Mouse (Mus musculus): ENCODE measurements around the gene Mybpc3.
"Not testable (repeated sequence)": the region's sequence is repeated elsewhere in the genome, so short reads cannot be mapped to it uniquely, and the experiment has no call there.

Mybpc3 gene

DNA sequence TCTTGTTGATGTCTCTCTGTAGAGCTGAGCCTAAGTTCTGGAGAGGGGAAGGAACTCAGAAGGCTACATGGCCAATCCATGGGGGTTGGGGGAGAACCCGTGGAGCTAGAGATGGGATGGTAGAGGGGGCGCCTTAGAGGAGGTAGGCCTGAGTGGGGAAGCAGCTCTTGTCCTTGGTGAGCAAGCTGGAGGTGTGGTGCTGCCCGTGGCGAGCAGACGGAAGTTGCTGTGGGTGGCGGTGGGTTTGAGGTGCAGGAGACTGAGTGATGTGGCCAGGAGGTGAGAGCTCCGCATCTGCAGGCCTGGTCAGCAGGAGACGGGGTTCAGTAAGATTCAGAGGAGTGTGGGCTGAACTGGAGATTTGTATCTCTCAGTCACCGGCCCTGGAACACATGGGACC is 30.5 kb upstream of the Mybpc3 start:
- DNase-seq (ENCODE audit: low spot score) = no peak

- no peak for DNase-seq (ENCODE audit: low spot score)
Measured at GRCm38 (mm10) chr2:91088987-91089386, 29.0 kb upstream of the Mybpc3 start.

DNA sequence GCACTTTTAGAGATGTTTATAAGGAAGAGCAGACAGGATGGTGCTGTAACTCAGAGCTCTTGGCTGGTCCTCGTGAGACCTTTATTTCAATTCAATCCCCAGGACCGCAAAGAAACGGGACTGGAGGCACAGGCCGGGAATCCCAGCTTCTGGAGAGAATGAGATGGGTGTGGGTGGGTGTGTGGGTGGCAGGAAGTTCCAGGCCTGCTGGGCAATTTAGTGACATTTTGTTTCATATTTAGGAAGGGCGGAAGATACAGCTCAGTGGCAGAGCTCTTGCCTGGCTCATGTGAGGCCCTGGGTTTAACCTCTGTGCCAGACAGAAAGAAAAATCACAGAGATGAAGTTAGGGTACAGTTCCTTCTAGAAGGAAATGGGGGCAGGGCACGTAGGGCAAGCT is 27.7 kb upstream of the Mybpc3 start:
- no peak for DNase-seq (ENCODE audit: low spot score)

DNA sequence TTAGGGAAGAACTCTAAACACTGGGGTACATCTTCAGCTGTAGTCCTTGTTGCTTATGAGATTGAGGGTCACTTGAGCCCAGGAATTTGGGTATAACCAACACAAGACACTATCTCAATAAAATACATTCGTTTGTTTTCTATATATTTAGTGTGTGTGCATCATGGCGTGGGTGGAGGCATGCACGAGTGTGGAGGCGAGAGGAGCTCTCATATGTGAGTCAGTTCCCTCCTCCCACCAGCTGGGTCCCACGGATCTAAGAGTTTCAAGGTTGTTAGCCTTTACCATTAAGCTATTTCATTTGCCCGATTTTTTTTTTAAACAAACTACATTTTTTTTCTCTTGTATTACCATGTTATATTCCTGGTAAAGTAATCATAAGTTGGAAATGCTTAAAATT is 27.1 kb upstream of the Mybpc3 start:
- DNase-seq (ENCODE audit: low spot score) = no peak

- DNase-seq (ENCODE audit: low spot score) = peak; percentile 42
Measured at GRCm38 (mm10) chr2:91096524-91096923, 21.4 kb upstream of the Mybpc3 start.

GRCm38 (mm10) chr2:91097015-91097414 is 20.9 kb upstream of the Mybpc3 start:
- no peak for DNase-seq (ENCODE audit: low spot score)

DNA sequence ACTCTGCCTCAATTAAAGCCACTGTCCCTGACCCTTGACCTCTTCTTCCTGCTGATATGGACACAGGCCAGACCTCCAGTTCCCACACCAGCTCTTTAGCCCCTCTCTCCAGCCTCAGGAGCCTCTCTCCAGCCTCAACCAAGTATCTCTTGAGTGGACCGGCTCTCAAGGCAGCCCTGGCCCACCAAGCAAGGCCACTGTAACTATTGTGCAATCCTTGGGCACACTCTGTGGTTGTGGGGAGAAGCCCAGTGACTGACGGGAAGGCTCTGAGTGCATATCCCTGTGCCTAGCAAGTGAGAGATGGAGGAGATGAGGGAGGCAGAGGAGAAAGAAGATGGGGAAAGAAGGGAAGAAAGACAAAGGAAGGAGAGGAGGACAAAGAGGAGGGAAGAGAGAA is 19.8 kb upstream of the Mybpc3 start:
- DNase-seq (ENCODE audit: low spot score) = no peak

- DNase-seq (ENCODE audit: low spot score) = peak; percentile 74
Measured at GRCm38 (mm10) chr2:91101124-91101740, 16.7 kb upstream of the Mybpc3 start.

DNA sequence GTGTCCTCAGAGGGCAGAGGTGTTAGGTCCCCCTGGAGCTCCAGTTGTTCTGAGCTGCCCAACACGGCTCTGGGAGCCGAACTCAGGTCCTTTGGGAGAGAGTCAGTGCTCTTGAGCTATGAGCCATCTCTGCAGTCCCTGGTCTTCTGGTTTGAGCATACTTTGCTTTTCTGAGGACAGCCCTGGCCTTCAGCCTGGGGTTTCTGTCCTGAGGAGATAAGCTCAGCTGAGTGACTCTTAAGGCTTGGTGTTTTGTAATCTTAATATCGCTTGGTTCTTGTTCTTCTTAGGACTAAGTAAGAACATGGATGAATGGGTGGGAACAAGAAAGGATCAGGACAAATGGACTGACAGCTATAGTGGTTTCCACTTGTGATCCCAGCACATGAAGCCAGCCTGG is 9.8 kb upstream of the Mybpc3 start:
- DNase-seq (ENCODE audit: low spot score) = no peak

GRCm38 (mm10) chr2:91109241-91109640 is 8.7 kb upstream of the Mybpc3 start:
- DNase-seq (ENCODE audit: low spot score) = no peak

GRCm38 (mm10) chr2:91109807-91110385 is 8.0 kb upstream of the Mybpc3 start:
- no peak for DNase-seq (ENCODE audit: low spot score)

DNA sequence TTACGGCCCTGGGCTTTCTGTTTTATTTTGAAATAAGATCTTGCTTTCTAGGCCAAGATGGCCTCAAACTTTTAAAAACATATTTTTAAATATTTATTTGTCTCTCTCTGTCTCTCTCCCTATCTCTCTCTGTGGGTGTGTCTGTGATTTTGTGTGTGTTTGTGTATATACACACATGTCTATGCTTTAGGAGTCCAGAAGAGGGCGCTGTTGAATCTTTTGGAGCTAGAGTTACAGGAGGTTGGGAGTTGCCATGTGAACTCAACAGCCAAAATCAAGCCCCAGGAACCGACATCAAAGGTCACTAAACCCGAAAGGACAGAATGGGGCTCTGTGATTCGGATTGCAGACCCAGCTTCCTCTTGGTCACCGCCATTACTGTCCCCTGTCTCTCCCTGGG is 7.5 kb upstream of the Mybpc3 start:
- no peak for DNase-seq (ENCODE audit: low spot score)

GRCm38 (mm10) chr2:91111832-91112231 is 6.1 kb upstream of the Mybpc3 start:
- not testable (repeated sequence) for DNase-seq (ENCODE audit: low spot score)

DNA sequence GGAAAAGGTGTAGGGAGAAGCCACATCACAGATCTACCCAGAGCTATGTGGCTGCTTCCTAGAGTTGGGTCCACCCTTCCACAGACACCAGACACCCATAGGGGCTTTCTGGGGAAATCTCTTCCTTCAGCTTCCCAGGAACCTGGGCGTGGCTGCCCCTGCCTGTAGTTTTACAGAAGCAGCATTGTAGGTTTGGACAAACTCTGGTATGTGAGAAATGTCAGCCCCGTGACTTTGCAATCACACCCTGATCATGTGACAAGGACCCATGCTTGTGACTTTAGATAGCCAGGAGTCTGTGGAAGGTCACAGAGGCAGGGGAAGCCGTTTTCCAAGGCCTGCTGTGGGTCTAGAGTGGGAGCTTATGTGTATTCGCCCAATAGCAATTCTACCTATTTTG is 5.5 kb upstream of the Mybpc3 start:
- no peak for DNase-seq (ENCODE audit: low spot score)

- DNase-seq (ENCODE audit: low spot score) = no peak
Measured at GRCm38 (mm10) chr2:91113334-91113733, 4.6 kb upstream of the Mybpc3 start.

DNA sequence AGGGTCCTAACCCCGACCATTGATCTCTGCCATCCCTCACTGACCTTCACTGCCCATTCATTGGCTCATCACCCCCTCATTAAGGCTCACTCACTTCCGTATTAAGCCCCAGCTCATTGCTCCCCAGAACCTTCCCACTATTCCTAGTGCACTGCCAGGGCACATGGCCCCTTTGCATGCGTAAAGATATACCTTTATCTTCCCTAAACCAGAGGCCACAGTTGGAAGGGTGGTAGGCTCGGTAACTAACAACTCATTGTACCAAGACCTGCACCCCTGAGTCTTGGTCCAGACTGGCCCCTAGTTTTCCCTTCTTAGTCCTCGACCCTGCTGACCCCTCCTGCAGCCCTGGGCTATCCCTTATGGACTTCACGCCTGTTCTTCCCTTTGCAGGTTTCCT is 4.1 kb upstream of the Mybpc3 start:
- DNase-seq (ENCODE audit: low spot score) = no peak

DNA sequence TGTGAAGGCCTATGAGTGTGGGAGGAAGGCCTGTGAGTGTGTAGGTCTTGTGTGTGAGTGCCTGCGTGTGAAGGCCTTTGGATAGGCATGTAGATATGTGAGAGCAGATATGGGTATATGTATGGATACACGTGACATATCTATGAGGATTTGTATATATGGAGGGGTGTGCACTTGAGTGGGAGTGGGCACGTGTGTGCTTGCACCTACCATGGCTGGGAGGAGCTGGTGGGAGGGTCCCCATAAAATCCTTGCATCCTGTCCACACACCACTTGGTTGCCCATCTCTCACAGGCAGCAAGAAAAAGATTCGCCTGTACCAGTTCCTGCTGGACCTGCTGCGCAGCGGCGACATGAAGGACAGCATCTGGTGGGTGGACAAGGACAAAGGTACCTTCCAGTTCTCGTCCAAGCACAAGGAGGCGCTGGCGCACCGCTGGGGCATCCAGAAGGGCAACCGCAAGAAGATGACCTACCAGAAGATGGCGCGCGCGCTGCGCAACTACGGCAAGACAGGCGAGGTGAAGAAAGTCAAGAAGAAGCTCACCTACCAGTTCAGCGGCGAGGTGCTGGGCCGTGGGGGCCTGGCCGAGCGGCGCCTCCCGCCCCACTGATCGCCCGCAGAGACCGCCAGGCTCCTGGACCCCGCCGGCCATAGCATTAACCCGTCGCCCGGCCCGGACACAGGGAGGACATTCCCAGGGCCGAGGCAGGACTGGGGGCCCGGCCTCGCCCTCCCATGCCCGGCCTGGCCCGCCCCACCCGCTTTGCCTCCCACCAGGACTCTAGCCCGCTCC is 3.0 kb upstream of the Mybpc3 start:
- peak; percentile 30 for DNase-seq (ENCODE audit: low spot score)

GRCm38 (mm10) chr2:91115578-91115970 is 2.4 kb upstream of the Mybpc3 start:
- no peak for DNase-seq (ENCODE audit: low spot score)

DNA sequence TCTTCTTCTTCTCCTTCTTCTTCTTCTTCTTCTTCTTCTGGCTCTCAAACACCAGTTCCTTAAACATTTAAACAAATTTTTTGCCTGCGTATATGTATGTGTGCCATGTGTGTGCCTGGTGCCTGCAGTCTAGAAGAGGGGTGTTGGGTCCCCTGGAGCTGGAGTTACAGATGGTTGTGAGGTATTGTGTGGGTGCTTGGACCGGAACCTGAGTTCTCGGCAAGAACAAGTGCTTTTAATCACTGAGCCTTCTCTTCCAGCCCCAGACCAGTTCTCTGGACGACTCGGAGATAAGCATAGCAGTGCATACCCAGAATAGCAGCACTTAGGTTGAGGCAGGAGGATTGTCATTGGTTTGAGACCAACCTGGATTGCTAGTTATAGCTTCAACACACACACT is 1.1 kb upstream of the Mybpc3 start:
- no peak for DNase-seq (ENCODE audit: low spot score)

GRCm38 (mm10) chr2:91118647-91119046 is 703 bp downstream of the Mybpc3 start:
- DNase-seq (ENCODE audit: low spot score) = no peak

DNA sequence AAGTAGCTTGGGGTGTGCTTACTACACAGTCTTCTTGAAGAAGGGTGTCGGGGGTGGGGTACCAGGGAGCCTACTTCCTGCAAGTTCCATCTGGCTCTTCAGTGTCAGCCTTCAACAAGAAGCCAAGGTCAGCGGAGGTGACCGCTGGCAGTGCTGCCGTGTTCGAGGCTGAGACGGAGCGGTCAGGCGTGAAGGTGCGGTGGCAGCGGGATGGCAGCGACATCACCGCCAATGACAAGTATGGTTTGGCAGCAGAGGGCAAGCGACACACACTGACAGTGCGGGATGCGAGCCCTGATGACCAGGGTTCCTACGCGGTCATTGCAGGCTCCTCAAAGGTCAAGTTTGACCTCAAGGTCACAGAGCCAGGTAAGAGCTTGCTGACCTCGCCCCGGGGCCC is 1.1 kb downstream of the Mybpc3 start:
- no peak for DNase-seq (ENCODE audit: low spot score)

- DNase-seq (ENCODE audit: low spot score) = no peak
Measured at GRCm38 (mm10) chr2:91119551-91119950, 1.6 kb downstream of the Mybpc3 start.

DNA sequence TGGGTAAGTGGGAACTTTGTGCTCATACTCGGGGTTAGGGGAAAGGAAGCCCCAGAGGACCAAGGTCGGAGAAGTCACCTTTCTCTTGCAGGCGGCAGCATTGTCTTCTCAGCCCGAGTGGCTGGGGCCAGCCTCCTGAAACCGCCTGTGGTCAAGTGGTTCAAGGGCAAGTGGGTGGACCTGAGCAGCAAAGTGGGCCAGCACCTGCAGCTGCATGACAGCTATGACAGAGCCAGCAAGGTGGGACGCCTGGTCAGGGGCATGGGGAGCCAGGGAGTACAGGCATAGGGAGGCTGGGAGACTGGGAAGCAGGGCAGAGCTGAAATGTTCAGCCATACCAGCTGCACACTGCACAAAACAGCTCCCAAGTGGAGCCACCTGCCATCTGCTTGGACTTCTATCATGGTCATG is 2.3 kb downstream of the Mybpc3 start:
- DNase-seq (ENCODE audit: low spot score) = no peak

- no peak for DNase-seq (ENCODE audit: low spot score)
Measured at GRCm38 (mm10) chr2:91121011-91121410, 3.1 kb downstream of the Mybpc3 start.
